Mouse (Mus musculus) layer of hippocampus, adult 6 months (tissue): Measurements from ENCODE around the gene Olfr510. TPM values are rescaled to one million over a fixed set of nuclear protein-coding genes. Genes with fewer than 3 reads are reported as not detected.

Experiments used
- long read RNA-seq, 2 experiments: library from polyadenylated mRNA; unstranded; transcript quantifications; one replicate each; pipeline ENCODE4 v2.0.0; 2019 to 2020
- polyA plus RNA-seq: library from polyadenylated mRNA; unstranded; fragments of <200 nt; fragmentation: Nextera tagmentation; gene quantifications from 2 replicates; pipeline ENCODE4 v1.2.3, GENCODE M21; 2021

The Olfr510 gene
- polyA plus RNA-seq, result not detected in 2 replicates
- long read RNA-seq, experiment 1, result 0 reads
- long read RNA-seq, experiment 2, result 0 reads

GRCm38 (mm10) chr7:108666118-108666517, at the start of gene Olfr510:
TSS of gene Olfr510 (plus strand) at chr7:108666418.

GRCm38 (mm10) chr7:108621514-108621913, 44.7 kb upstream of the Olfr510 start, which contains the start of gene Olfr507:
TSS of gene Olfr507 (plus strand) at chr7:108621814.

GRCm38 (mm10) chr7:108629694-108630093, 36.5 kb upstream of the Olfr510 start, which contains the start of gene Olfr508:
TSS of gene Olfr508 (plus strand) at chr7:108629994.

GRCm38 (mm10) chr7:108651806-108652205, 14.4 kb upstream of the Olfr510 start, which contains the start of gene Olfr509:
TSS of gene Olfr509 (minus strand) at chr7:108651906.

GRCm38 (mm10) chr7:108713020-108713419, 46.8 kb downstream of the Olfr510 start, which contains the start of gene Olfr512:
TSS of gene Olfr512 (plus strand) at chr7:108713320.

Other genes starting within 250 kb of the Olfr510 start
- gene Olfr497, start 246.0 kb upstream of the Olfr510 start, polyA plus RNA-seq, result not detected in 2 replicates
- gene Olfr498, start 201.1 kb upstream of the Olfr510 start, polyA plus RNA-seq, result not detected in 2 replicates
- not detected in 2 replicates for gene Olfr502, start 141.4 kb upstream of the Olfr510 start, polyA plus RNA-seq
- not detected in 2 replicates for gene Olfr503, start 121.9 kb upstream of the Olfr510 start, polyA plus RNA-seq
- gene Olfr504, start 100.6 kb upstream of the Olfr510 start, polyA plus RNA-seq, result not detected in 2 replicates
- gene Olfr506, start 55.6 kb upstream of the Olfr510 start, polyA plus RNA-seq, result not detected in 2 replicates
- not detected in 2 replicates for gene Olfr507, start 44.6 kb upstream of the Olfr510 start, polyA plus RNA-seq
- not detected in 2 replicates for gene Olfr508, start 36.4 kb upstream of the Olfr510 start, polyA plus RNA-seq
- not detected in 2 replicates for gene Olfr509, start 14.5 kb upstream of the Olfr510 start, polyA plus RNA-seq
- not detected in 2 replicates for gene Olfr512, start 46.9 kb downstream of the Olfr510 start, polyA plus RNA-seq
- gene Olfr513, start 84.6 kb downstream of the Olfr510 start, polyA plus RNA-seq, result not detected in 2 replicates
- not detected in 2 replicates for gene Olfr514, start 159.6 kb downstream of the Olfr510 start, polyA plus RNA-seq
- not detected in 2 replicates for gene Olfr516, start 184.1 kb downstream of the Olfr510 start, polyA plus RNA-seq
- not detected in 2 replicates for gene Olfr517, start 206.0 kb downstream of the Olfr510 start, polyA plus RNA-seq
- gene Olfr518, start 218.6 kb downstream of the Olfr510 start, polyA plus RNA-seq, result not detected in 2 replicates
- not detected in 2 replicates for gene Olfr519, start 228.0 kb downstream of the Olfr510 start, polyA plus RNA-seq